Mouse (Mus musculus) heart, adult 18-20 months (tissue): ENCODE measurements around the gene Gins2. TPM values are rescaled to one million over a fixed set of nuclear protein-coding genes. Genes with fewer than 3 reads are reported as not detected.
A peak's percentile ranks its signal among the peaks of the same experiment; 100 is the strongest.

ENCODE experiments used
- DNase-seq, 2 experiments: peaks; one replicate each; pipeline ENCODE4 v3.0.0; 2021 to 2022; ENCODE audit warnings: mixed read lengths in 1 of 2
- long read RNA-seq, 2 experiments: library from polyadenylated mRNA; stranded (forward); transcript quantifications; one replicate each; pipeline ENCODE4 v2.0.0; 2021
- total RNA-seq, 2 experiments: library from RNA; stranded (reverse); gene quantifications; 2 replicates each; pipeline ENCODE4 v1.2.3; 2021

The Gins2 gene
- 1 to 10 TPM in 1 of 2 experiments, under 1 TPM in 1; 0.98 to 1.8 TPM for total RNA-seq
- long read RNA-seq, experiment 1, partial matches to known transcripts, result 0 of 1 reads
- long read RNA-seq, experiment 1, other reads (novel, unspliced or antisense), result 0 of 1 reads
- long read RNA-seq, experiment 2, partial matches to known transcripts, result 0 of 2 reads
- long read RNA-seq, experiment 2, other reads (novel, unspliced or antisense), result 0 of 2 reads

GRCm38 (mm10) chr8:120588908-120589771, at the start of gene Gins2:
TSS of gene Gins2 (minus strand) at chr8:120589304.
- peak; percentile 99 to 100 for DNase-seq

DNA sequence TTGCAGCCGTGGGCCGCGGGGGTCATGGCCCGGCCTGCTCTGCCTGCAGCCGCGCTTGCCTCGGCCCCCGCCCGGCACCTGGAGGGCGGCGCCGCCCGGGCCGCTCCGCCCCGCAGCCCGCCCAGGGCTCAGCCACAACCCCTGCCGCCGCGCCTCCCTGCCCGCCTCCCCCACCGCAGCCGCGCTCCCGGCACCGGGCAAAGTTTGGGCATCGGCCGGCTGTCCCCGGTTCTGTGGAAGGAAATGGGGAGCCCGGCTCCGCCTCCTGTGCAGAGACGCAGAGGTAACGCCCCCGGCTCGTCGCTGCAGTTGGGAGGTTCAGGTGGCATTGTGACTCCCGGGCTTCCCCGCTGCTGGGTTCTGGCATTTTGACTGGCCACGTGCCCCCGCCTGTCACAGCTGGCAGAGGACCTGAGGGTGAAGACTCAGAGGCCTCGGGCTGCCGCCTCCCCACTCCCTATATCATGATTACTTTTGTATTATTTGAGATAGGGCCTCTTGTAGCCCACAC, 45.3 kb upstream of the Gins2 start:
- DNase-seq, result peak; percentile 72 to 76

GRCm38 (mm10) chr8:120633665-120634271, 44.7 kb upstream of the Gins2 start:
- no peak for DNase-seq

GRCm38 (mm10) chr8:120632969-120633664, 44.0 kb upstream of the Gins2 start:
- DNase-seq, result no peak

GRCm38 (mm10) chr8:120631441-120632375, 42.6 kb upstream of the Gins2 start:
- no peak for DNase-seq

DNA sequence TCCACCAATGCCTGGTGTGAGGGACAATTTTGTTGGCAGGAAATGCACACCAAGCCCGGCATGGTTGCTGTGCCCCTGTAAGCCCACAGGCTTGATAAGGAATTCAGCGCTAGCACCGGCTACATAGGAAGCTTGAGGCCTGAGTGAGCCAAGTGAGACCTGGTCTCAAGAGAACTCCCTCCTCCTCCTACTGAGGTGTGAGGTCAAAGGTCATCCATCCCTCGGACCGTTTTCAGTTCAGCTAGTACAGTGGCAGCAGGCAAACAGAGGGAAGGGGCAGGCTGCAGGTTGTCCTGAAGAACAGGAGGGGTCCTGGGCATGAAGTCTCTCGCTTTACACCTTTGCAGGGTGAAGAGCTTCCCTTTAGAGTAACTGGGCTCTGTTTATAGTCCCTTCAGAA, 41.7 kb upstream of the Gins2 start:
- no peak for DNase-seq

GRCm38 (mm10) chr8:120630031-120630430, 40.9 kb upstream of the Gins2 start:
- DNase-seq, result no peak

- no peak for DNase-seq
Measured at GRCm38 (mm10) chr8:120627298-120627697, 38.2 kb upstream of the Gins2 start.

GRCm38 (mm10) chr8:120626461-120626860, 37.4 kb upstream of the Gins2 start:
- no peak for DNase-seq

DNA sequence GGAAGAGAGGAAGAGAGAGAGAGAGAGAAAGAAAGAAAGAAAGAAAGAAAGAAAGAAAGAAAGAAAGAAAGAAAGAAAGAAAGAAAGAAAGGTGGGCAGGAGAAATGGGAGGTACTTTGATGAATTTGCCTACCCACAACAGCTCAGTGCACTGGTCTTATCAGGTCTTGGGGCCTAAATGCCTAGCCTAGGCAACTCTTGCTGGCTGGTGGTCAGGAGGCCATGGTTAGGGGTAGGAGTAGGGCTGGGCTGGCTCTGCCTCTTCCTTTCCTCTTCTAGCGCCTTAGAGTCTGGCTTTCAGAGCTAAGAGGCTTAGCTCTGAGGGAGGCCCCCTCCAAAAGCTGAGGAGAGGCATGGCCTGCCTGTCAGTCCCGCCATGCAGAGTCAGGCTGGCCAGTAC, 34.5 kb upstream of the Gins2 start:
- DNase-seq, result no peak

DNA sequence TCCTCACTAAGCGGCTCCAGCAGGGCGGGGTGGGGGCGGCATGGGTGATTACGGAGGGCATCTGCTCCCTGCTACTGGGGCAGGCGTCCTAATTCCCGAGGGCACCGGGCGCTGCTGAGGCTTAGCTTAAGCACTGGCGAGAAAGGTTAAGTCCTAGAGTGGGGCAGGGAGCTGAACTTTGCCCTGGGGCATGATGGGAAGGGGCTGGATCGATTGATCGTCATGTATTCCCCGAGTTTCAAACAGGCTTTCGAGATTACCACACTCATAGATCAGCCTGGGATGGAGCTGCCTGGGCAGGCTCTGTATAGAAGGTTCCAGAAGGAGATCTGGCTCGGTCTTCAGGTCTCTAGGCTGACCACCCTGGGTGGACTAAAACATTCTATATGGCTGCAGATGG, 33.1 kb upstream of the Gins2 start:
- no peak for DNase-seq

- DNase-seq, result no peak
Measured at GRCm38 (mm10) chr8:120620441-120620840, 31.3 kb upstream of the Gins2 start.

DNA sequence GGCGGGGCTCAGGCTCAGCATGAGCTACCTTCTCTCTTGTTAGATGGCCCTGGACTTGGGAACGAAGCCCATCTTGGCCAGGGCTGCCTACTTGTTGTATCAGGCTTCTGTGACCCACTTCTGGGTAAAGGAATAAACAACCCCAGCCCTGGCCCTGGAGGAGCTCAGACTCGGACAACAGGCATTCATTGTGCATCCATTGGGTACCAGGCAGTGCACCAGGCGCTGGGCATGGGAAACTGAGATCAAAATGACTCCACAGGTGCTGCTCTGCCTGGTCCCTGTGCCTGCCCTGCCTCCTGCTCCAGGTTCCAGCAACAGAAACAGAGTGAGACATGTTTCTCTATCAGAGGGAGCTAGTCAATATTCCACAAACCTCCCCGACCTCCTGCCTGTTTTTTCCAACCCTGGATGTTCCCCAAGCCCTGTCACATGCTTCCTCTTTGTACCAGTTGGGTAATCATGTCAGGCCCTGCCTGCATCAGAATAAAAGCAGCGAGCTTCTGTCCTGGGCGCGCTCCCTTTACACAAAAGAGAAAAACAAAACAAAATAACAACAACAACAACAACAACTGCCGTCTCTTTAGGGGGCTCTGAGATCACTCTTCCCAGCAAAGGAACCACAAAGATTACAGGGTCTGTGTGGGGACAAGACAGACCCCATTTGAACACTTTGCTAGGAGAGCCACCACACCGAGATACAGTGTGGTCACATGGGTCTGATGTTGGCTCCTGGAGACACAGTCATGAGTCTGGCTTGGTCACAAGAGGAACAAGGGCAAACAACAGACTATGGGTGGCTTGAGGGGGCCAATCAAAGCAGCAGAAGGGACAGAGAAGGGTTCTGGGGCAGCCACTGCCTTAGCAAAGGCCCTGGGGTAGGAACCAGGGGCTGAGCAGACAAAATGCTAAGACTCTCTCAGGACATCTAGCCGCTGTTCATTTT, 30.4 kb upstream of the Gins2 start:
- DNase-seq, result peak; percentile 74 to 80

- peak; percentile 59 to 88 for DNase-seq
Measured at GRCm38 (mm10) chr8:120618110-120618509, 29.0 kb upstream of the Gins2 start.

DNA sequence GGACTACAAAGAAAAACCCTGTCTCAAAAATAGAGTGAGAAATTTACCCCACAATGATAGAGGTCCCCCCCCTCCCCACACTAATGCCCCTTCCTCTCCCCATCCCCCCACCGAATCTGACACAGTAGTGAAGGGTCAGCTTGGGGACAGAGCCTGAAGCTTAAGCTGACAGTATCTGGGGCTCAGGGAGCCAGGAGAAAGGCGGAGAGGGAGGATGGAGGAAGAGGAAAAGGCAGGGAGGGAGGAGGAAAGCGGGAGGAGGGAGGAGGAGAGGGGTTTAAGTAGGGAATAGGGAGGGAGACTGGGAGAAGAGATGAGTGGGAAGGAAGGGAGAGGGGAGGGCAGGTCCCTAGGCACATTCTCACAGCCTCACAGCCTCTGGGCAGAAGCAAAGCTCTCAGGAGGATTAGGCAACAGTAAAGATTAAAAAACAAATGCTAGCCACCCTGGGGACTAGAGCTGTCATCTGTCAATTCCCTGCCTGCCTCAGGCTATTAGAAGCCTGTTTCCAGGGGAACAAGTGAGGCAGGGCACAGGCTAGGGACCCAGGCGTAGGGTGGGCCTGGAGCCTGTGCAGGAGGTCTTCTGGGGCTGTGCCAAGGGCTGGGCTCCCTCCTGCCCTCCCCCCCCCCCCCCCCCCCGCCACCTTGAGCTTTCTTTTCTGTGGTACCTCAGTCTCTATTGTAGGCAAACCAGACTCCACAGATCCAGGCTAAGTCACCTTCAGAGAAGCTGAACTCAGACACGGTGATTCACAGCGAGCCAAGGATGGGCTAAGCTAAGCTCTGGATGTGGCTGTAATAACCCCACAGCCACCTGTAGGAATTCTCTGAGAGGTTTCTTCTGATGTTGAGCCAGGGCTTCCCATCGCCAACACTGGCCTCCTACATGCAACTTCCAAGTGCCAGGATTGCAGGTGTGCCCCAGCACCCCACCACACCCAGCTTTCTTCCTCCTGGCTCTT, 27.8 kb upstream of the Gins2 start:
- DNase-seq, result peak in 1 of 2 experiments; percentile 26

DNA sequence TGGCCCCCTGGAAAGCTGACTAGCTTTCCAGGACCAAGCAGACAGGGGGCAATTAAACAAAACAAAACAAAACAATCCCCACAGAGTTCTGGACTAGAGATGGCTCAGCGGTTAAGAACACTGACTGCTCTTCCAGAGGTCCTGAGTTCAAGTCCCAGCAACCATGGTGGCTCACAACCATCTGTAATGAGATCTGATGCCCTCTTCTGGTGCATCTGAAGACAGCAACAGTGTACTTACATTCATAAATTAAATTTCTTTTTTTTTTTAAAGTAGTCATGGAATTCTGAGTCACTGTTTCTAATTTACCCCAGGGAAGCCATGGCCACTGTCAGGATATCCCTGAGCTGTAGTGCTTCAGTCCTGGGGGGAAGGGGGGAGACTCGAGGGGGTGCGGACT, 25.4 kb upstream of the Gins2 start:
- DNase-seq, result no peak

- DNase-seq, result no peak
Measured at GRCm38 (mm10) chr8:120610824-120611223, 21.7 kb upstream of the Gins2 start.

GRCm38 (mm10) chr8:120607885-120608284, 18.8 kb upstream of the Gins2 start:
- peak; percentile 59 to 91 for DNase-seq

DNA sequence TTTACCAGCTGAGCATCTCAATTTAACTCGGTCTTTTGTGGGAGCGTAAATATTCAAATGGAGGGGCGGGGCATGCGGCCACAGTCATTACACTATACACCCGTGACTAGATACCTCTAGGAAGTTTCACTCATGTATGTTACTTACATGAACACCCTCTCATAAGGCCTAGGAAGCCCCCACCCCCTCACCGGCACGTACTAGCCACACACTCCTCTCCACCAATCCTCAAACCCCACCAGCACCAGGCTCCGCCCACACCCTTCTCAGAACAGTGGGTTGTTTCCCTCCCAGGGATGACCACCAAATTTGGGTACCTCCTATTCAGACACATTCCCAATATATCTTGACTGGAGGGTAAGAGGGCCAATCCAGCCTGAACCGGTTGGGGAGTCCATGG, 18.4 kb upstream of the Gins2 start:
- no peak for DNase-seq
